Mouse (Mus musculus): ENCODE measurements at regions not wholly inside any gene's neighbourhood (a gene's known extent, or its start where the extent isn't known, plus 50 kb on each side); places are given as distances from the start of the nearest gene placed in this dataset.

GRCm38 (mm10) chr12:26184701-26185460, 230.2 kb downstream of the Rnf144a start:
- no peak overlapping the region for H3K4me2 ChIP-seq (replicated peaks)
- 87% methylated on average over 5 of the region's 5 CpGs for WGBS
- H3K27ac ChIP-seq: no peak overlapping the region
- ATAC-seq (ENCODE audit: insufficient number of reproducible peaks, insufficient read depth, low FRiP score, low TSS enrichment): no peak
- H3K36me3 ChIP-seq: no peaks in the 10 kb centered on the region
- no peaks in the 10 kb centered on the region for H3K4me1 ChIP-seq
- no peaks in the 10 kb centered on the region for H3K27me3 ChIP-seq
- no peak overlapping the region for H3K9ac ChIP-seq
- H3K4me3 ChIP-seq: no peak overlapping the region
- no peaks in the 10 kb centered on the region for H3K9me3 ChIP-seq

GRCm38 (mm10) chr12:26183021-26183420, 232.0 kb downstream of the Rnf144a start:
- no peak for ATAC-seq (ENCODE audit: insufficient number of reproducible peaks, insufficient read depth, low FRiP score, low TSS enrichment)
- Histone ChIP-seq H3K9ac (no peak overlapping the region), H3K9me3 (no peaks in the 10 kb centered on the region), H3K36me3 (no peaks in the 10 kb centered on the region), H3K27ac (no peak overlapping the region), H3K4me3 (no peak overlapping the region), H3K27me3 (no peaks in the 10 kb centered on the region), H3K4me1 (no peaks in the 10 kb centered on the region), H3K4me2 (replicated peaks) (no peak overlapping the region)
- 81% methylated on average over 2 of the region's 2 CpGs for WGBS

GRCm38 (mm10) chr12:26180846-26181245, 234.2 kb downstream of the Rnf144a start:
- no peaks in the 10 kb centered on the region for H3K36me3 ChIP-seq
- no peak overlapping the region for H3K4me2 ChIP-seq (replicated peaks)
- no peak for ATAC-seq (ENCODE audit: insufficient number of reproducible peaks, insufficient read depth, low FRiP score, low TSS enrichment)
- no peak overlapping the region for H3K27ac ChIP-seq
- H3K4me1 ChIP-seq: peaks cover 4% of the 10 kb centered on the region; the same call in 1 of the 2 replicates
- no peaks in the 10 kb centered on the region for H3K9me3 ChIP-seq
- 74% methylated on average over 7 of the region's 7 CpGs for WGBS
- no peak overlapping the region for H3K4me3 ChIP-seq
- no peaks in the 10 kb centered on the region for H3K27me3 ChIP-seq
- no peak overlapping the region for H3K9ac ChIP-seq

- H3K9ac ChIP-seq: no peak overlapping the region
- no peak for ATAC-seq (ENCODE audit: insufficient number of reproducible peaks, insufficient read depth, low FRiP score, low TSS enrichment)
- no peaks in the 10 kb centered on the region for H3K9me3 ChIP-seq
- peaks cover 4% of the 10 kb centered on the region; the same call in 1 of the 2 replicates for H3K4me1 ChIP-seq
- H3K27ac ChIP-seq: no peak overlapping the region
- no peak overlapping the region for H3K4me2 ChIP-seq (replicated peaks)
- no peaks in the 10 kb centered on the region for H3K36me3 ChIP-seq
- no peak overlapping the region for H3K4me3 ChIP-seq
- WGBS: 41% methylated on average over 10 of the region's 10 CpGs
- no peaks in the 10 kb centered on the region for H3K27me3 ChIP-seq
Observed at GRCm38 (mm10) chr12:26176231-26176662, 238.8 kb downstream of the Rnf144a start.

GRCm38 (mm10) chr12:26163416-26163815, 251.6 kb downstream of the Rnf144a start:
- no peak overlapping the region for H3K4me3 ChIP-seq
- no peak overlapping the region for H3K27ac ChIP-seq
- H3K36me3 ChIP-seq: no peaks in the 10 kb centered on the region
- no peaks in the 10 kb centered on the region for H3K4me1 ChIP-seq
- no peak overlapping the region for H3K9ac ChIP-seq
- 68% methylated on average over 3 of the region's 3 CpGs for WGBS
- no peaks in the 10 kb centered on the region for H3K27me3 ChIP-seq
- ATAC-seq (ENCODE audit: insufficient number of reproducible peaks, insufficient read depth, low FRiP score, low TSS enrichment): no peak
- H3K9me3 ChIP-seq: no peaks in the 10 kb centered on the region
- H3K4me2 ChIP-seq (replicated peaks): no peak overlapping the region

GRCm38 (mm10) chr12:26160861-26161615, 254.0 kb downstream of the Rnf144a start:
- 91% methylated on average over 11 of the region's 11 CpGs for WGBS
- H3K9me3 ChIP-seq: no peaks in the 10 kb centered on the region
- no peaks in the 10 kb centered on the region for H3K27me3 ChIP-seq
- ATAC-seq (ENCODE audit: insufficient number of reproducible peaks, insufficient read depth, low FRiP score, low TSS enrichment): no peak
- H3K4me3 ChIP-seq: no peak overlapping the region
- no peaks in the 10 kb centered on the region for H3K36me3 ChIP-seq
- H3K4me2 ChIP-seq (replicated peaks): no peak overlapping the region
- no peaks in the 10 kb centered on the region for H3K4me1 ChIP-seq
- no peak overlapping the region for H3K27ac ChIP-seq
- H3K9ac ChIP-seq: no peak overlapping the region

GRCm38 (mm10) chr12:26152992-26153391, 262.1 kb downstream of the Rnf144a start:
- H3K9ac ChIP-seq: no peak overlapping the region
- ATAC-seq (ENCODE audit: insufficient number of reproducible peaks, insufficient read depth, low FRiP score, low TSS enrichment): no peak
- H3K4me3 ChIP-seq: no peak overlapping the region
- H3K36me3 ChIP-seq: no peaks in the 10 kb centered on the region
- no peak overlapping the region for H3K4me2 ChIP-seq (replicated peaks)
- 51% methylated on average over 8 of the region's 8 CpGs for WGBS
- no peaks in the 10 kb centered on the region for H3K4me1 ChIP-seq
- no peaks in the 10 kb centered on the region for H3K27me3 ChIP-seq
- no peaks in the 10 kb centered on the region for H3K9me3 ChIP-seq
- H3K27ac ChIP-seq: no peak overlapping the region

GRCm38 (mm10) chr12:26146336-26146735, 268.7 kb downstream of the Rnf144a start:
- H3K9ac ChIP-seq: no peak overlapping the region
- H3K36me3 ChIP-seq: no peaks in the 10 kb centered on the region
- H3K4me1 ChIP-seq: peaks cover 6% of the 10 kb centered on the region; the same call in 1 of the 2 replicates
- no peak overlapping the region for H3K4me3 ChIP-seq
- no peaks in the 10 kb centered on the region for H3K9me3 ChIP-seq
- H3K4me2 ChIP-seq (replicated peaks): no peak overlapping the region
- H3K27me3 ChIP-seq: no peaks in the 10 kb centered on the region
- no peak overlapping the region for H3K27ac ChIP-seq
- WGBS: 73% methylated on average over 3 of the region's 3 CpGs
- no peak for ATAC-seq (ENCODE audit: insufficient number of reproducible peaks, insufficient read depth, low FRiP score, low TSS enrichment)

GRCm38 (mm10) chr12:26145085-26145714, 269.9 kb downstream of the Rnf144a start:
- no peak overlapping the region for H3K4me3 ChIP-seq
- no peak overlapping the region for H3K9ac ChIP-seq
- H3K36me3 ChIP-seq: no peaks in the 10 kb centered on the region
- ATAC-seq (ENCODE audit: insufficient number of reproducible peaks, insufficient read depth, low FRiP score, low TSS enrichment): no peak
- H3K27me3 ChIP-seq: no peaks in the 10 kb centered on the region
- H3K9me3 ChIP-seq: no peaks in the 10 kb centered on the region
- no peak overlapping the region for H3K4me2 ChIP-seq (replicated peaks)
- no peak overlapping the region for H3K27ac ChIP-seq
- WGBS: 38% methylated on average over 6 of the region's 6 CpGs
- peaks cover 6% of the 10 kb centered on the region; the same call in 1 of the 2 replicates for H3K4me1 ChIP-seq

GRCm38 (mm10) chr12:26144616-26145015, 270.4 kb downstream of the Rnf144a start:
- Histone ChIP-seq H3K27ac (no peak overlapping the region), H3K9me3 (no peaks in the 10 kb centered on the region), H3K9ac (no peak overlapping the region), H3K4me2 (replicated peaks) (no peak overlapping the region), H3K4me3 (no peak overlapping the region), H3K36me3 (no peaks in the 10 kb centered on the region), H3K27me3 (no peaks in the 10 kb centered on the region), H3K4me1 (peaks cover 6% of the 10 kb centered on the region; the same call in 1 of the 2 replicates)
- 44% methylated on average over 3 of the region's 3 CpGs for WGBS
- no peak for ATAC-seq (ENCODE audit: insufficient number of reproducible peaks, insufficient read depth, low FRiP score, low TSS enrichment)

- Histone ChIP-seq H3K4me3 (no peak overlapping the region), H3K9ac (no peak overlapping the region), H3K9me3 (no peaks in the 10 kb centered on the region), H3K27ac (no peak overlapping the region), H3K27me3 (no peaks in the 10 kb centered on the region), H3K4me2 (replicated peaks) (no peak overlapping the region), H3K4me1 (peaks cover 6% of the 10 kb centered on the region; the same call in 1 of the 2 replicates), H3K36me3 (no peaks in the 10 kb centered on the region)
- 71% methylated on average over 6 of the region's 6 CpGs for WGBS
- ATAC-seq (ENCODE audit: insufficient number of reproducible peaks, insufficient read depth, low FRiP score, low TSS enrichment): no peak
Observed at GRCm38 (mm10) chr12:26143411-26143810, 271.6 kb downstream of the Rnf144a start.

Data from embryonic facial prominence, embryonic 12.5 days (tissue).